Mouse (Mus musculus) limb, embryonic 13.5 days (tissue): ENCODE results near the gene Ccdc9. TPM values are rescaled to one million over a fixed set of nuclear protein-coding genes. Genes with fewer than 3 reads are reported as not detected.
"Not testable (repeated sequence)": the region's sequence is repeated elsewhere in the genome, so short reads cannot be mapped to it uniquely, and the experiment has no call there.

Experiments used
- ATAC-seq: fragments of 200-750 bp; cut with Nextera tagmentation; 2 replicates; pipeline ENCODE4 v1.8.0; 2017; ENCODE audit warnings: low read depth, moderate number of reproducible peaks, moderate TSS enrichment; ENCODE audit not compliant: low FRiP score
- H3K27ac ChIP-seq: fragments of 300-500 bp; sonication (generic); 2 replicates; pipeline ENCODE4 v1.5.1; 2015; ENCODE audit warnings: inconsistent platforms, mild to moderate bottlenecking, moderate library complexity
- H3K27me3 ChIP-seq: fragments of 300-500 bp; sonication (generic); 2 replicates; pipeline ENCODE4 v1.6.1; 2015; ENCODE audit warnings: mild to moderate bottlenecking, inconsistent platforms
- H3K36me3 ChIP-seq: fragments of 300-500 bp; sonication (generic); 2 replicates; pipeline ENCODE4 v1.6.1; 2015; ENCODE audit warnings: inconsistent platforms, mild to moderate bottlenecking, moderate library complexity
- H3K4me1 ChIP-seq: fragments of 300-500 bp; sonication (generic); 2 replicates; pipeline ENCODE4 v1.6.1; 2015; ENCODE audit warnings: inconsistent platforms
- H3K4me2 ChIP-seq: fragments of 300-500 bp; sonication (generic); replicated peaks from 2 replicates; pipeline ENCODE4 v1.6.1; 2015; ENCODE audit warnings: inconsistent platforms, mild to moderate bottlenecking, moderate library complexity
- H3K4me3 ChIP-seq: fragments of 300-500 bp; sonication (generic); 2 replicates; pipeline ENCODE4 v1.5.1; 2015; ENCODE audit warnings: moderate library complexity, mild to moderate bottlenecking, inconsistent platforms
- H3K9ac ChIP-seq: fragments of 300-500 bp; sonication (generic); 2 replicates; pipeline ENCODE4 v1.6.1; 2015; ENCODE audit warnings: mild to moderate bottlenecking, inconsistent platforms
- H3K9me3 ChIP-seq: fragments of 300-500 bp; sonication (generic); 2 replicates; pipeline ENCODE4 v1.6.1; 2016; ENCODE audit warnings: inconsistent platforms
- WGBS: fragments of 180-500 bp; shearing (Covaris S2); methylation state at CpG from one replicate; pipeline ENCODE4 v1.1.7; 2015; 5-methylcytosine and 5-hydroxymethylcytosine counted together
- polyA plus RNA-seq: library from polyadenylated mRNA; unstranded; fragments of >200 nt; fragmentation: Nextera tagmentation; extraction: Ambion mirVana; gene quantifications from 2 replicates; pipeline ENCODE4 v1.2.1, GENCODE M21; 2015

The Ccdc9 gene
- polyA plus RNA-seq, 1 experiment from 2014 or later, result 26.1 TPM

GRCm38 (mm10) chr7:16312672-16313311 is 26.2 kb upstream of the Ccdc9 start:
- peaks cover 59% of the 10 kb centered on the region for H3K4me1 ChIP-seq
- no peak for ATAC-seq
- peak overlapping the region; percentile 100 for H3K4me2 ChIP-seq
- no peaks in the 10 kb centered on the region for H3K9me3 ChIP-seq
- H3K27me3 ChIP-seq, result peaks cover 32% of the 10 kb centered on the region
- H3K27ac ChIP-seq, result peak overlapping the region; percentile 69; the same call in 1 of the 2 replicates
- H3K36me3 ChIP-seq, result peaks cover 11% of the 10 kb centered on the region; the same call in 1 of the 2 replicates
- H3K9ac ChIP-seq, result peak overlapping the region; percentile 81
- WGBS, result under 1% methylated on average over 12 of the region's 12 CpGs
- H3K4me3 ChIP-seq, result peak overlapping the region; percentile 67

GRCm38 (mm10) chr7:16312011-16312671 is 25.5 kb upstream of the Ccdc9 start:
- H3K27me3 ChIP-seq, result peaks cover 32% of the 10 kb centered on the region
- no peak for ATAC-seq
- no peaks in the 10 kb centered on the region for H3K9me3 ChIP-seq
- under 1% methylated on average over 49 of the region's 49 CpGs for WGBS
- H3K9ac ChIP-seq, result peak overlapping the region; percentile 81
- H3K4me1 ChIP-seq, result peaks cover 59% of the 10 kb centered on the region
- peak overlapping the region; percentile 69; the same call in 1 of the 2 replicates for H3K27ac ChIP-seq
- peak overlapping the region; percentile 100 for H3K4me2 ChIP-seq
- peak overlapping the region; percentile 67 for H3K4me3 ChIP-seq
- H3K36me3 ChIP-seq, result peaks cover 5% of the 10 kb centered on the region; the same call in 1 of the 2 replicates

GRCm38 (mm10) chr7:16311453-16312004 is 24.9 kb upstream of the Ccdc9 start:
- peak overlapping the region; percentile 67 for H3K4me3 ChIP-seq
- H3K27ac ChIP-seq, result peak overlapping the region; percentile 69; the same call in 1 of the 2 replicates
- H3K9ac ChIP-seq, result peak overlapping the region; percentile 81
- H3K36me3 ChIP-seq, result no peaks in the 10 kb centered on the region
- no peak for ATAC-seq
- peak overlapping the region; percentile 100 for H3K4me2 ChIP-seq
- no peaks in the 10 kb centered on the region for H3K9me3 ChIP-seq
- H3K27me3 ChIP-seq, result peaks cover 32% of the 10 kb centered on the region
- WGBS, result 4% methylated on average over 13 of the region's 14 CpGs
- peaks cover 59% of the 10 kb centered on the region for H3K4me1 ChIP-seq

- H3K9ac ChIP-seq, result peak overlapping the region; percentile 68
- no peak for ATAC-seq
- peaks cover 59% of the 10 kb centered on the region for H3K4me1 ChIP-seq
- no peak overlapping the region for H3K27ac ChIP-seq
- peak overlapping the region; percentile 100 for H3K4me2 ChIP-seq
- under 1% methylated on average over 29 of the region's 31 CpGs for WGBS
- H3K36me3 ChIP-seq, result no peaks in the 10 kb centered on the region
- peak overlapping the region; percentile 67 for H3K4me3 ChIP-seq
- H3K9me3 ChIP-seq, result no peaks in the 10 kb centered on the region
- peaks cover 32% of the 10 kb centered on the region for H3K27me3 ChIP-seq
Observed at GRCm38 (mm10) chr7:16310521-16311452, 24.2 kb upstream of the Ccdc9 start.

GRCm38 (mm10) chr7:16310020-16310520 is 23.5 kb upstream of the Ccdc9 start:
- peak overlapping the region; percentile 68 for H3K9ac ChIP-seq
- H3K27me3 ChIP-seq, result peaks cover 32% of the 10 kb centered on the region
- H3K4me3 ChIP-seq, result peak overlapping the region; percentile 67
- no peaks in the 10 kb centered on the region for H3K36me3 ChIP-seq
- no peaks in the 10 kb centered on the region for H3K9me3 ChIP-seq
- WGBS, result under 1% methylated on average over 41 of the region's 56 CpGs
- peaks cover 59% of the 10 kb centered on the region for H3K4me1 ChIP-seq
- ATAC-seq, result no peak
- peak overlapping the region; percentile 100 for H3K4me2 ChIP-seq
- H3K27ac ChIP-seq, result peak overlapping the region; percentile 6; the same call in 1 of the 2 replicates

GRCm38 (mm10) chr7:16309318-16310019 is 22.9 kb upstream of the Ccdc9 start:
- peak; percentile 34 for ATAC-seq
- no peaks in the 10 kb centered on the region for H3K9me3 ChIP-seq
- peak overlapping the region; percentile 68 for H3K9ac ChIP-seq
- H3K27ac ChIP-seq, result peak overlapping the region; percentile 6; the same call in 1 of the 2 replicates
- H3K27me3 ChIP-seq, result peaks cover 32% of the 10 kb centered on the region
- H3K36me3 ChIP-seq, result no peaks in the 10 kb centered on the region
- peak overlapping the region; percentile 100 for H3K4me2 ChIP-seq
- H3K4me3 ChIP-seq, result peak overlapping the region; percentile 67
- under 1% methylated on average over 60 of the region's 61 CpGs for WGBS
- peaks cover 57% of the 10 kb centered on the region for H3K4me1 ChIP-seq

- Histone ChIP-seq H3K4me2 (peak overlapping the region; percentile 100), H3K4me1 (peaks cover 52% of the 10 kb centered on the region), H3K36me3 (no peaks in the 10 kb centered on the region), H3K4me3 (peak overlapping the region; percentile 67), H3K9me3 (no peaks in the 10 kb centered on the region), H3K27ac (no peak overlapping the region), H3K9ac (peak overlapping the region; percentile 68; the same call in 1 of the 2 replicates), H3K27me3 (peaks cover 32% of the 10 kb centered on the region)
- 39% methylated on average over 16 of the region's 16 CpGs for WGBS
- ATAC-seq, result no peak; the same call in 1 of the 2 replicates
Observed at GRCm38 (mm10) chr7:16308555-16309317, 22.1 kb upstream of the Ccdc9 start.

GRCm38 (mm10) chr7:16308093-16308492 is 21.5 kb upstream of the Ccdc9 start, which contains the start of gene Bbc3:
Gene Bbc3 (plus strand): TSS chr7:16308393.
- 53% methylated on average over 1 of the region's 1 CpGs for WGBS

GRCm38 (mm10) chr7:16307141-16307540 is 20.5 kb upstream of the Ccdc9 start:
- not testable (repeated sequence) for ATAC-seq, H3K9me3 ChIP-seq, H3K4me3 ChIP-seq, H3K4me2 ChIP-seq, H3K27ac ChIP-seq, H3K9ac ChIP-seq, H3K36me3 ChIP-seq
- Histone ChIP-seq H3K4me1 (peaks cover 37% of the 10 kb centered on the region), H3K27me3 (peaks cover 26% of the 10 kb centered on the region)
- WGBS, result 71% methylated on average over 6 of the region's 6 CpGs

More at GRCm38 (mm10) chr7:16308093-16308492, 21.5 kb upstream of the Ccdc9 start, which contains the start of gene Bbc3:
- H3K27ac ChIP-seq, ATAC-seq, H3K9me3 ChIP-seq, H3K36me3 ChIP-seq: not testable (repeated sequence)
- Histone ChIP-seq H3K4me1 (peaks cover 47% of the 10 kb centered on the region), H3K9ac (peak within 1 kb of the TSS; percentile 68; the same call in 1 of the 2 replicates), H3K4me3 (peak within 1 kb of the TSS; percentile 67), H3K4me2 (peak within 1 kb of the TSS; percentile 100), H3K27me3 (peaks cover 32% of the 10 kb centered on the region)

GRCm38 (mm10) chr7:16299419-16300035 is 12.9 kb upstream of the Ccdc9 start:
- WGBS, result 1% methylated on average over 52 of the region's 52 CpGs
- Histone ChIP-seq H3K27ac (peak overlapping the region; percentile 53), H3K9me3 (no peaks in the 10 kb centered on the region), H3K4me2 (peak overlapping the region; percentile 82), H3K36me3 (no peaks in the 10 kb centered on the region), H3K4me3 (peak overlapping the region; percentile 51), H3K4me1 (peaks cover 40% of the 10 kb centered on the region), H3K9ac (peak overlapping the region; percentile 66), H3K27me3 (no peaks in the 10 kb centered on the region)
- ATAC-seq, result peak; percentile 86
